Mouse (Mus musculus) small intestine, adult 2 months (tissue): ENCODE measurements around the gene Usp18. TPM values are rescaled to one million over a fixed set of nuclear protein-coding genes. Genes with fewer than 3 reads are reported as not detected.

Experiments
- H3K27ac ChIP-seq: fragments of 200-500 bp; 2 replicates; pipeline ENCODE4 v1.5.1; 2012; ENCODE audit warnings: low read depth, low read length, control low read depth, inconsistent platforms; ENCODE audit not compliant: insufficient read depth
- H3K27me3 ChIP-seq: fragments of 200-500 bp; 2 replicates; pipeline ENCODE4 v1.6.1; 2012; ENCODE audit warnings: mild to moderate bottlenecking, moderate library complexity, low read length, inconsistent platforms; ENCODE audit not compliant: control insufficient read depth, insufficient read depth
- H3K36me3 ChIP-seq: fragments of 200-500 bp; 2 replicates; pipeline ENCODE4 v1.6.1; 2012; ENCODE audit warnings: mild to moderate bottlenecking, low read length, control low read depth, inconsistent platforms; ENCODE audit not compliant: control insufficient read depth, insufficient read depth
- H3K4me1 ChIP-seq: fragments of 200-500 bp; 2 replicates; pipeline ENCODE4 v1.6.1; 2012; ENCODE audit warnings: low read length, inconsistent platforms, mixed read lengths; ENCODE audit not compliant: control insufficient read depth, insufficient read depth, insufficient read length
- H3K4me3 ChIP-seq: fragments of 200-500 bp; 2 replicates; pipeline ENCODE4 v1.5.1; 2012; ENCODE audit warnings: low read depth, mild to moderate bottlenecking, control low read depth, inconsistent platforms, low read length, moderate library complexity
- CTCF ChIP-seq: fragments of 200-500 bp; IDR thresholded peaks from 2 replicates; pipeline ENCODE4 v1.5.1; 2012; ENCODE audit warnings: low read depth, mild to moderate bottlenecking, control low read depth, inconsistent platforms, low read length, moderate library complexity, mixed read lengths; ENCODE audit not compliant: insufficient replicate concordance, insufficient read length; ENCODE audit errors: extremely low read depth
- POLR2A ChIP-seq: fragments of 200-500 bp; IDR thresholded peaks from 2 replicates; pipeline ENCODE4 v1.6.1; 2012; ENCODE audit warnings: low read depth, mild to moderate bottlenecking, control low read depth, inconsistent platforms, low read length, moderate library complexity
- WGBS: fragments of 180-500 bp; shearing (Covaris S2); methylation state at CpG from one replicate; pipeline ENCODE4 v1.1.7; 2018; 5-methylcytosine and 5-hydroxymethylcytosine counted together
- polyA plus RNA-seq: library from polyadenylated mRNA; depleted of rRNA; stranded (reverse); fragments of >200 nt; gene quantifications from 2 replicates; pipeline ENCODE4 v1.2.3, GENCODE M21; 2012

Gene Usp18
- polyA plus RNA-seq, 1 experiment: 16.9 TPM

DNA sequence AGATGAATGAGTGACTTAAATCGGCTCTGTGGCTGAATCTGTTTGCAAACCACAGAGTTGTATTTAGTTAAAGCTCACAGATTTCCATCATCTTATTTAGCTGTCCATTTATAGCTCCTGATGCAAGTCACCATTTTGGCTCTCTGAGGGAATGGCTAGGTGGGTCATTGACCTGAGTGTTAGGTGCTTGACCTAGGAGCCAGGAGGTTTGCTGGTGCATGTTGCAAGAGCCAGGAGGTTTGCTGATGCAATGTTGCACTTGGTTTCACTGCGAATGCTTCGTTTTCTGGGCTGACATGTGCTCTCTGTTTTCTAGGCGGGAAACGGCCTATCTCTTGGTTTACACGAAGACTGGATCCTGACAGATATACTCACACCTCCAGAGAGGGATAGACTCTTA lies 24.4 kb downstream of the Usp18 start:
- Histone ChIP-seq H3K4me3 (no peak overlapping the region), H3K4me1 (no peaks in the 10 kb centered on the region; the same call in 1 of the 2 replicates), H3K27ac (no peak overlapping the region), H3K36me3 (peaks cover 4% of the 10 kb centered on the region), H3K27me3 (no peaks in the 10 kb centered on the region)
- WGBS: 79% methylated on average over 6 of the region's 6 CpGs
- TF ChIP-seq POLR2A (no peak), CTCF (no peak)

DNA sequence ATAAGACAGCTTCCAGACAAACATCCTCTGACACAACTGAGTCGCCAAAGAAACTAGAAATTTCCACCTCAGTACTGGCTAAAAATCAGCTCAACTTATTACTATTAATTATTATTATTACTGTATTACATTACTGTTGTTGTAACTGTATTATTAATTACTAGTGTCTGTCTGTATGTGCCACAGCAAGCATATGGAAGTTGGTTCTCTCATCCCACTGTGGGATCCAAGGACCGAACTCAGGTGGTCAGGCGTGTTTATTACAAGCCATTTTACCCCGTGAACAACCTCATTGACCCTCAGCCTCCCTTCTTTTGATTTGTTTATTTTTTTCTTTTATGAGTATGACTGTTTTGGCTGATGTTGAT lies 26.0 kb downstream of the Usp18 start:
- 15% methylated on average over 4 of the region's 4 CpGs for WGBS
- no peaks in the 10 kb centered on the region; the same call in 1 of the 2 replicates for H3K4me1 ChIP-seq
- H3K36me3 ChIP-seq: no peaks in the 10 kb centered on the region
- TF ChIP-seq POLR2A (no peak), CTCF (no peak)
- H3K27ac ChIP-seq: no peak overlapping the region
- no peaks in the 10 kb centered on the region for H3K27me3 ChIP-seq
- H3K4me3 ChIP-seq: no peak overlapping the region

DNA sequence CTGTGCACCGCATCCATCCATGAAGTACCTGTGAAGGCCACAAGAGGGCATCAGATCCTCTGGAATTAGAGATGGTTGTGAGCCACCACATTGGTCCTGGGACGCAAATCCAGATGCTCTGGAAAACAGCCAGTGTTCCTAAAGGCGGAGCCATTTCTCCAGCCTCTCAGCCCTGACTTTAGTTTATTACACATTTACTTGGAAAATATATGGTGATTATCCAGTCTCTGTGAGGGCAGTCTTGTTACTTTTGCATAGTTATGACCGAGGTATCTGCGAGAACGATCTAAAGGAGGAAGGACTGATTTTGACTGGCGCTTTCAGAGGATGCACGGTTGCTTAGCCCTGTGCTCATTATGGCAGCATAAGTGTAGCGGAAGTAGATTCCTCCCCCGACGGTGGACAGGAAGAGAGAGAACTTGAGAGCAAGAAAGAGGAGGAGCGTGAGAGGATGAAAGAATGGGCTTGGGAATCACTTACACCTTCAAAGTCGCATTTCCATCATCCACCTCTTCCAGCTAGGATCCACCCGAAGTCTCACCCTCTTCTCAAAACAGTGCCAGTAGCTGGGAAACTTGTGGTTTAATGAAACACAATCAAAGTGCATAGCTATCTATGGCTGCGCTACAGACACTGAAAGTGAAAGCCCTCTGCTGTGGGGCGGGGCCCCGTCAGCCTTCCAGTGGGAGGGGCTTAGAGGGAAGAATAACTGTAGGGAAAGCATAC lies 26.5 kb downstream of the Usp18 start:
- Histone ChIP-seq H3K4me3 (peak overlapping the region; percentile 58), H3K36me3 (no peaks in the 10 kb centered on the region), H3K27ac (peak overlapping the region; percentile 75), H3K4me1 (no peaks in the 10 kb centered on the region; the same call in 1 of the 2 replicates), H3K27me3 (no peaks in the 10 kb centered on the region; the same call in 1 of the 2 replicates)
- 11% methylated on average over 17 of the region's 17 CpGs for WGBS
- TF ChIP-seq POLR2A: no peak
- TF ChIP-seq CTCF: peak; percentile 73; the same call in 1 of the 2 replicates

DNA sequence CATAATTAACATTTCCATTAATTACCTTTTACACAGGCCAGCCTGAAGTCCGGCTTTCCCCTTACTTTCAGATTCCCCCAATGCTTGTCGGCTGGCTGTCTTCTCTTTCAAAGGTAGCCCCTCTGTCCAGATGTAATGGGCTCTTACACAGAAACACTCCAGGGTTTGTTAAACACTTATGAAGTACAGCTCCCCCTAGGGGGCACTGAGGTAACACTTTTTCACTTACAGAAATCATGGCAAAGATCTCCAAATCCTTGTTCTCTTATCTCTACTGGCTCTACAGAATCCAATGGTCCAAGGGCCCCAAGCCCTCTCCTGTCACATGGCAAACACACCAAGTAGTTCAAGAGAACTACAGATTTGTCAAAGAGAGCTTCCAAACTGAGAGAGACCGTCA lies 28.6 kb downstream of the Usp18 start:
- Histone ChIP-seq H3K4me1 (no peaks in the 10 kb centered on the region; the same call in 1 of the 2 replicates), H3K36me3 (no peaks in the 10 kb centered on the region), H3K27ac (no peak overlapping the region), H3K4me3 (no peak overlapping the region), H3K27me3 (no peaks in the 10 kb centered on the region; the same call in 1 of the 2 replicates)
- TF ChIP-seq POLR2A (no peak), CTCF (peak; percentile 26; the same call in 1 of the 2 replicates)
- WGBS: 87% methylated on average over 3 of the region's 3 CpGs

DNA sequence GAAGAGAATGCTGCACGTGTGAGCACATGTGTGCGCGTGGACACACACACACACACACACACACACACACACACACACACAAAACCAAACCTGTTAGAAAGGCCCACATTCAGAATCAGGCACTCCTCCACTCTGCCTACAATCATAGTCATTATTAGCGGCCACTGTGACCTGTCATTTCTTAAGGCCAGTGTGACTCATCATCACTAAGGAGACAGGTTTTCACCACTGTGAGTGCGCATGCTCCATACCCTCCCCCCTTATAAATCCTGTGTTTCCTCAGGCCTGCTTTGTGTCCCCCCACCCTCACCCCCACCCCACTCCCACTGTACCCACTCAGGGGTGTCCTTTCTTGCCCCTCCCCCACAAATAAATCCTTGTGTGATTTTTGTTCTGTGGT lies 38.4 kb downstream of the Usp18 start:
- Histone ChIP-seq H3K4me1 (no peaks in the 10 kb centered on the region), H3K36me3 (no peaks in the 10 kb centered on the region), H3K4me3 (no peak overlapping the region), H3K27ac (no peak overlapping the region), H3K27me3 (no peaks in the 10 kb centered on the region; the same call in none of the 2 replicates)
- 88% methylated on average over 5 of the region's 5 CpGs for WGBS
- TF ChIP-seq POLR2A (no peak), CTCF (no peak)

DNA sequence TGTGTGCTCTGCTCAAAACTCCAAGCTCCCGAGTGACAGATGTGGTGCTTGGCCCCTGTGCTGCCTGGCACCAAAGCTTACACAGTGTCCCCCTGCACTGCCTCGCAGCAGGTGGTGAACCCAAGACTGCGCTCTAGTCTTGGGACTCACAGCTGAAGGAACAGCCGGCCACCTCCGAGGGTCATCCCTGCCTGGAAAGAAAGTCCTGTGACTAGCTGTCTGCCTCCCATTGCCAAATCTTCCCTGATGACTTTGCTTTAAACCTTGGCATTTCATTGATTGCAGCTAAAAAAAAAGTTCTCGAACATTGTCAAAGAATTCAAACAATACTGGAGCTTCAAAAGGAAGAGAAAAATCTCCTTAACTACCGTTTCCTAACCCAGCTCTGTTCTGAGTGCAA lies 53.6 kb downstream of the Usp18 start:
- H3K27me3 ChIP-seq: no peaks in the 10 kb centered on the region; the same call in 1 of the 2 replicates
- H3K27ac ChIP-seq: no peak overlapping the region
- H3K36me3 ChIP-seq: no peaks in the 10 kb centered on the region
- no peak overlapping the region for H3K4me3 ChIP-seq
- H3K4me1 ChIP-seq: no peaks in the 10 kb centered on the region
- TF ChIP-seq POLR2A (no peak), CTCF (no peak)
- 52% methylated on average over 7 of the region's 7 CpGs for WGBS

DNA sequence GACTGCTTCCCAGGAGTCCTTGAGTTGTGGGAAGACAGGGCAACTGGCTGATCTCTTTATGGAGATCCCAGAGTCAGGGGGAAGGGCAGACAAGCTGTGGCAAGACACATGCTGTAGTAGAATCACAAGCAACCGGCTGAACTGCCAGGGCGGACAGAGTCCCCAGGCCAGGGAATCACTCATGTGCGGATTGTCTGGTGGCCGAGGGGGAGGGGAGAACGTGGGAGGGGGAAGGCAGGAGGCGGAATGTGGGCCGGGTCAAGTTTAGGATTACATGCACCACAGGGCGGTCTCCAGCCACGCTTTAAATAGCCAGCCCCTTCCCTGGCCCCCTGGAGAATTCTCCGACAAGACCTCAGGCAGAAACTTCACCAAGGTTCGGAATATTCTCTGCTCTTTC lies 54.2 kb downstream of the Usp18 start, which contains the start of gene Slc6a13:
Gene Slc6a13 (plus strand): TSS at position 274 of the 400 bp plus-strand sequence.
- no peaks in the 10 kb centered on the region for H3K4me1 ChIP-seq
- WGBS: 11% methylated on average over 11 of the region's 11 CpGs
- no peak within 1 kb of the TSS for H3K27ac ChIP-seq
- H3K36me3 ChIP-seq: no peaks in the 10 kb centered on the region
- H3K4me3 ChIP-seq: no peak within 1 kb of the TSS
- no peaks in the 10 kb centered on the region; the same call in 1 of the 2 replicates for H3K27me3 ChIP-seq
- TF ChIP-seq CTCF: no peak
- no peak for TF ChIP-seq POLR2A
